Mouse (Mus musculus) embryonic facial prominence, embryonic 10.5 days (tissue): Measurements from ENCODE around the gene Msrb3. TPM values are rescaled to one million over a fixed set of nuclear protein-coding genes. Genes with fewer than 3 reads are reported as not detected.

Experiments used
- DNase-seq: peaks from one replicate; pipeline ENCODE4 v3.0.0-alpha.2; 2017; ENCODE audit warnings: low spot score
- H3K27ac ChIP-seq: fragments of 300-500 bp; sonication (generic); replicated peaks from 2 replicates; pipeline ENCODE4 v1.5.1; 2016; ENCODE audit warnings: mild to moderate bottlenecking
- H3K27me3 ChIP-seq: fragments of 300-500 bp; sonication (generic); replicated peaks from 2 replicates; pipeline ENCODE4 v1.6.1; 2016; ENCODE audit warnings: low read depth, mild to moderate bottlenecking; ENCODE audit not compliant: poor library complexity, severe bottlenecking
- H3K36me3 ChIP-seq: fragments of 300-500 bp; sonication (generic); replicated peaks from 2 replicates; pipeline ENCODE4 v1.6.1; 2016; ENCODE audit warnings: mild to moderate bottlenecking, moderate library complexity
- H3K4me1 ChIP-seq: fragments of 300-500 bp; sonication (generic); 2 replicates; pipeline ENCODE4 v1.6.1; 2016
- H3K4me3 ChIP-seq: fragments of 300-500 bp; sonication (generic); 2 replicates; pipeline ENCODE4 v1.5.1; 2016; ENCODE audit warnings: mild to moderate bottlenecking, moderate library complexity
- H3K9me3 ChIP-seq: fragments of 300-500 bp; sonication (generic); 2 replicates; pipeline ENCODE4 v1.6.1; 2016; ENCODE audit warnings: mild to moderate bottlenecking
- WGBS: fragments of 180-500 bp; shearing (Covaris S2); methylation state at CpG from one replicate; pipeline ENCODE4 v1.1.7; 2016; 5-methylcytosine and 5-hydroxymethylcytosine counted together
- polyA plus RNA-seq: library from polyadenylated mRNA; unstranded; fragments of >200 nt; fragmentation: Nextera tagmentation; extraction: Ambion mirVana; gene quantifications from 2 replicates; pipeline ENCODE4 v1.2.1, GENCODE M21; 2016

Msrb3 gene
- polyA plus RNA-seq, 1 experiment from 2014 or later = 3.4 TPM

DNA sequence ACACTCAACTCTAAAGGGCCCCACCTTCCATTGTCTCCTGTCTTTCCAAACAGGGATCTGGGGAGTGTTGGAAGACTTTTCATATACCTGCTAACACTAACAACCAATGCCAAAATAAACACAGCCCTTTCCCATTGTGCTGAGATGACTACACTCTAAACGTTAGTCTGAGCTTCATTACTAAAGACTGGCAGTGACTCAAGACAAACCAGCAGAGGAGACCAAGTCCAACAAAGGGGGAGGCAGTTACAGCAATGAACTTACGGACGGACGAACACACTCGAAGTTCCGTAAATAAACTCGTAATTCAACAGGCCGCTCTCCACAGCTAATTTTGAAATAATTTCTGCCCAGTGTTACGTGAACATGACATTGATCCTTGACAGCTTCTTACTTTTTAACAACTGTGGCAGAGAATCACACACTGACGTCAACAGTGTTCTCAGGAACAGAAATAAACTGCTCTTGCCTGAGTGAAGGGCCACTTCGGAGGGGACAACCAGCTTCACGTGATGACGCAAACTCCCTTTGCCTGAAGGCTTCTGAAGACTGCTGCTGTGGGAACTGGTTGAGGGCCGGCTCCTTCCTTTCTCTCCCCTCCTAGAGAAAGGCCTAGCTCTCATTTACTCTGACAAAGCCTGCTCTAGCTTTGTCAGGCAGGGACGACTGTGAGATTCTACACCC lies 16.2 kb upstream of the Msrb3 start:
- no peak overlapping the region for H3K27ac ChIP-seq
- DNase-seq = no peak
- H3K4me1 ChIP-seq = 0 out of 2 replicates have a peak, but pooled peaks cover 2% of the 10 kb centered on the region
- no peak overlapping the region for H3K4me3 ChIP-seq
- H3K36me3 ChIP-seq = peaks cover 4% of the 10 kb centered on the region; the same call in 1 of the 2 replicates
- 83% methylated on average over 15 of the region's 15 CpGs for WGBS
- no peaks in the 10 kb centered on the region for H3K9me3 ChIP-seq
- H3K27me3 ChIP-seq = no peaks in the 10 kb centered on the region

DNA sequence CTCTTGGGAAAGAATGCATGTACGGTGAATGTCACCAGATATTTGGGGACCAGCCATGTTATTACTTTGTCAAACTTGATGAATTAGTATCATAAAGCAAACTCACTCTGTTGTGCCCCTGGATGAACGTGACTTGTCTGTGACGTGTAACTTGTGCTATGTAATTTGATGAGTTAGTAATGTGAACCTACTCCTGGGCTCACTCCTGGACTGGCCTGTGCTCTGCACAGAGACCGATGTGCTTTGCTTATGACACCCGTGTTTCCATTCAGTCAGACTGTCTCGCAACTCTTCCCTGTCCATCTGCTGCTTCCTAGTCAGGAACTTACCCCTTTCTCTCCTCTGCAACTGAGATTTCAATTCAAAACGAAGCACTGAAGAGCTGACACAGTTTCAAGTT lies 15.4 kb upstream of the Msrb3 start:
- WGBS = 83% methylated on average over 7 of the region's 7 CpGs
- DNase-seq = no peak
- H3K27ac ChIP-seq = no peak overlapping the region

DNA sequence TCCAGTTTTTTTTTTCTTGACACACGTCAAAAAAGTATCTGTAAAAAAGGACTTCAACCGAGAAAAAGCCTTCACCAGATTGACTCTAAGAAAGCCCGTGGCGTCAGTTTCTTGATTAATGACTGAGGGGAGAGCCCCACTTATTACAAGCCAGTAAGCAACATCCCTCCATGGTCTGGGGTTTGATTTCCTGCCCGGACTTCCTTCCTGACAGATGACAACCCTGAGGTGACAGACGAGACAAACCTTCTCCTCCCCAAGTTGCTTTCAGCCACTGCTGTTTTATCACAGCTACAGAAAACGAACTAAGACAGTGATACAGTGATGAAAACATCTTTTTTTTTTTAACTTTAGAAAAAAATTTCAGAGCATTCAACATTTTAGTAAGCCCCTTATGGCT lies 14.9 kb upstream of the Msrb3 start:
- 0 out of 2 replicates have a peak, but pooled peaks cover 2% of the 10 kb centered on the region for H3K4me1 ChIP-seq
- no peak for DNase-seq
- no peaks in the 10 kb centered on the region for H3K27me3 ChIP-seq
- WGBS = 85% methylated on average over 7 of the region's 7 CpGs
- H3K36me3 ChIP-seq = no peaks in the 10 kb centered on the region
- no peak overlapping the region for H3K27ac ChIP-seq
- no peaks in the 10 kb centered on the region for H3K9me3 ChIP-seq
- H3K4me3 ChIP-seq = no peak overlapping the region

More for the DNA sequence above, 15.4 kb upstream of the Msrb3 start:
- Histone ChIP-seq H3K36me3 (no peaks in the 10 kb centered on the region), H3K4me1 (0 out of 2 replicates have a peak, but pooled peaks cover 2% of the 10 kb centered on the region), H3K27me3 (no peaks in the 10 kb centered on the region), H3K9me3 (no peaks in the 10 kb centered on the region), H3K4me3 (no peak overlapping the region)

DNA sequence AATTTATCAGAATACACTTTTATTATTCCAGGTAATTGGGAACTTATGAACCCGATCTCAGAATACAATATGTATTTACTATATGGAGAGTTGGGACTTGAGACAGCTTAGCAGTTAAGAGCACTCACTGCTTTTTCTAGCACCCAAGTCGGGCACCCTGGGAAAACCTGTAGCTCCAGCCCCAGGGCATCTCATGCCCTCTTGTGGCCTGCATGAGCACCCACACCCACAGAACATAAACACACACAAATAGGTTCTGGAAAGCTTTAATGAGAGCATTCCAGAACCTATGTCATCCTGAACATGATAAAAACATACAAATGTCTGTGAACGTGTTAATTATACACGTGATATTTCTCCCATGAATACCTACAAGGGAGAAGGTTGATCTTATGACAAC lies 13.1 kb upstream of the Msrb3 start:
- WGBS = 85% methylated on average over 4 of the region's 4 CpGs
- no peak for DNase-seq
- H3K36me3 ChIP-seq = no peaks in the 10 kb centered on the region
- H3K9me3 ChIP-seq = no peaks in the 10 kb centered on the region
- no peaks in the 10 kb centered on the region for H3K27me3 ChIP-seq
- H3K27ac ChIP-seq = no peak overlapping the region
- 0 out of 2 replicates have a peak, but pooled peaks cover 2% of the 10 kb centered on the region for H3K4me1 ChIP-seq
- H3K4me3 ChIP-seq = no peak overlapping the region

DNA sequence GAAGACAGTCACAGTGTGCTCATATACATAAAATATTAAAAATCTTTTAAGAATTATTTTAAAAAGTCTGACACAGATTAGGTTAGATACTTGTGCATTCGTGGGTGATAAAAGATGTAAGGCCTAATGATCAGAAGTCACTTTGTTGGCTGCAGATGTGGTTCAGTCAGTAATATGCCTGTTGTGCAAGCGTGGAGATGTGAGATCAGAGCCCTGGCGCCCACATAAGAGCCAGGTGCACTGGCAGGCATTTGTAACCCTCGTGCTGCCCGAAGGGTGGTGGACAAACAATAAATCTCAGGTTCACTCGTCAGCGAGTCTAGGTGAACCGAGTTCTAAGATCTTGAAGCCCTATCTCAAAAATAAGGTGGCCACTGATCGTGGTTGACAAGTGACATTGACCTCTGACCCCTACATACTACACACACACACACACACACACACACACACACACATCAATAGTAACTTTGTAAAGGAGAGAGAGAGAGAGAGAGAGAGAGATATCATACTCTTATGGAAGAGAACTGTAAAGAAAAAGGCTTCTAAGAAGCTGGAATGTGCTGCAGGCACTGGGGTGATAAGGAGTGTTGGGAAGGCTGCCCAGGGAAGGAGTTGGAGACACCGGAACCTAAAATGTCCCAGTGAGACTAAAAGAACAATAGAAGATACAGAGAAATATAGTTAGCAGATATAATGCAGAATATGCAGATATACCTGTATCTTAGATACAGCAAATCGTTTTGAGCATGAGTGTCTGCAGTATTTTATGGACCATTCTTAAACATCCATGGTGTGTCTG lies 10.1 kb upstream of the Msrb3 start:
- Histone ChIP-seq H3K27me3 (no peaks in the 10 kb centered on the region), H3K27ac (no peak overlapping the region), H3K4me1 (no peaks in the 10 kb centered on the region), H3K9me3 (no peaks in the 10 kb centered on the region), H3K4me3 (no peak overlapping the region), H3K36me3 (no peaks in the 10 kb centered on the region)
- 89% methylated on average over 11 of the region's 11 CpGs for WGBS
- no peak for DNase-seq

DNA sequence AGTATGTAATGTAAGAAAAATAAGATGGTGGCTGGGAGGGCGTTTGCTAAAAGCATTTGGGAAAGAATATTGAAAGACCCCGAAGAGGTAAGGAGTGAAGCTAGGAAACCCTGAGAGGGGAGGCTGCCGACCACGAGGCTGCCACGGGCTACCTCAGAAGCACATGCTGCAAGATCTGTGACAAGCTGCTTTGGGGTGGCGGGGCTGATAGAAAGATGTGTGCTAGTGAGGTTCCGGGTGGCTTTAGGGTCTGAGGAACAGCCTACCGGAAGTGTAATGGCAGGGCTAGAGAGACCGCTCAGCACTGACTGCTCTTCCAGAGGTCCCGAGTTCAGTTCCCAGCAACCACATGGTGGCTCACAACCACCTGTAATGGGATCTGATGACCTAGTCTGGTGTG lies 5.8 kb upstream of the Msrb3 start:
- 88% methylated on average over 10 of the region's 10 CpGs for WGBS
- Histone ChIP-seq H3K36me3 (no peaks in the 10 kb centered on the region), H3K9me3 (no peaks in the 10 kb centered on the region), H3K4me3 (no peak overlapping the region), H3K27me3 (peaks cover 16% of the 10 kb centered on the region; the same call in 1 of the 2 replicates), H3K4me1 (0 out of 2 replicates have a peak, but pooled peaks cover 12% of the 10 kb centered on the region), H3K27ac (no peak overlapping the region)
- no peak for DNase-seq

DNA sequence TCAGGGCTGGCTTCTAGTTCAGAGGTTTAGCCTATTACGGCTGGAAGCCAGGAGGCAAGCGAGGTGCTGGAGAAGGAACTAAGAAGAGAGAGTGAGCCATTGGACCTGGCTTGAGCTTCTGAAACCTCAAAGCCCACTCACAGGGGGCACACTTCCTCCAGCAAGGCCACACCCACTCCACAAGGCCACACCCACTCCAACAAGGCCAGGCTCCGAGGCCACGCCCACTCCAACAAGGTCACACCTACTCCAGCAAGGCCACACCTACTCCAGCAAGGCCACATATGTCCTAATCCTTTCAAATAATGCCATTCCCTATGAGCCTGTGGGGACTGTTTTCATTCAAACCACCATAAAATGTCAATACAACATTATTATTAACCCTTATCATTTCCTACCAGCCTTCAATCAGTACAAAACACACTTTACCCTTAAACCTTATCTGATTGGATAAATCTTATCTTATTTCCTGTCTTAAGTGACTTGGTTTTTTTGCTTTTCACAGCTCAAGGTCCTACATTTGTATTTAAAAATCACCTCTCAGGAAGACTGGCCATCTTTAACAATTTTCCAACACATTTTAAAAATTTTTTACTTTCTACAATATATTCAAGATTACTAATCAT lies 5.1 kb upstream of the Msrb3 start:
- Histone ChIP-seq H3K36me3 (no peaks in the 10 kb centered on the region), H3K9me3 (no peaks in the 10 kb centered on the region), H3K4me3 (no peak overlapping the region), H3K4me1 (peaks cover 16% of the 10 kb centered on the region), H3K27ac (no peak overlapping the region), H3K27me3 (peaks cover 23% of the 10 kb centered on the region)
- no peak for DNase-seq
- 77% methylated on average over 4 of the region's 4 CpGs for WGBS

DNA sequence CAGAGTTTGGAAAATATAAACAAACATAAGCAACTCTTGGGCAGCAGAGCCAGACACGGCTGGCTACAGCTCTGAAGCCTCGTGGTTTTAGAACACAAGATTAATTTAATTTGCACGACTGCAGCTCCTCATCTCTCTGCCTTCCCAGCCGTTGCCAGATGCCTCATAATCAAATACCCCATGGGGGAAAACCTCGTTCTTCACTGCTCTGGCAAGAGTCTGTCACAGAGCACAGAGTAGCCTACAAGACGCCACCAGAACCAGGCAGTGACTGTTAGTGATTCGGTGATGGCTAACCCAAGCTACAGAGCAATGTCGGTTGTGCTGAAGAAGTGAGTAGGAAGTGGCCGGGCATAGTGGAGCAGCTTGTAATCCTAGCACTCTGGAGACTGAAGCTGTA lies 2.8 kb upstream of the Msrb3 start:
- H3K27me3 ChIP-seq = peaks cover 44% of the 10 kb centered on the region
- peaks cover 28% of the 10 kb centered on the region for H3K4me1 ChIP-seq
- no peaks in the 10 kb centered on the region for H3K36me3 ChIP-seq
- no peak overlapping the region for H3K27ac ChIP-seq
- no peak overlapping the region for H3K4me3 ChIP-seq
- WGBS = 64% methylated on average over 9 of the region's 9 CpGs
- DNase-seq = no peak
- no peaks in the 10 kb centered on the region for H3K9me3 ChIP-seq

DNA sequence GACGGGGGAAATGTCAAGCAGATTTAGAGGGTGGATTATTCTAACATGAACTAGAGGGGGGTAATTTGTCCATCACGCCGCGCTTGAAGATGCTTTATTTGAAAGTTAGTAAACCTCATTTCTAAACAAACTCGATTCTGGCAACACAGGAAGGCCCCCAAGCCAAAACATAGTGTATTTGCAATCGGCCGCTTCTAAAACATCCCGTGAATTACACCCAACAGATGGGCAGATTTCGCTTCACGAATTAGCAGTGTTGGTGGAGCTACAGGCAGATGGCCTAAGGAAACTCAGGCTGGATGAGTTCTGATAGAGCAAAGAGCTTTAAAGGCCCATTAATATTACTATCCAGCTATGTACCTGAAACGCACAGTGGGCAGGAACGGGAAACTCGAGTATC lies 1.2 kb upstream of the Msrb3 start:
- no peaks in the 10 kb centered on the region for H3K9me3 ChIP-seq
- no peak overlapping the region for H3K4me3 ChIP-seq
- no peak for DNase-seq
- peaks cover 33% of the 10 kb centered on the region for H3K4me1 ChIP-seq
- no peaks in the 10 kb centered on the region for H3K36me3 ChIP-seq
- WGBS = 68% methylated on average over 13 of the region's 13 CpGs
- no peak overlapping the region for H3K27ac ChIP-seq
- H3K27me3 ChIP-seq = peaks cover 58% of the 10 kb centered on the region

DNA sequence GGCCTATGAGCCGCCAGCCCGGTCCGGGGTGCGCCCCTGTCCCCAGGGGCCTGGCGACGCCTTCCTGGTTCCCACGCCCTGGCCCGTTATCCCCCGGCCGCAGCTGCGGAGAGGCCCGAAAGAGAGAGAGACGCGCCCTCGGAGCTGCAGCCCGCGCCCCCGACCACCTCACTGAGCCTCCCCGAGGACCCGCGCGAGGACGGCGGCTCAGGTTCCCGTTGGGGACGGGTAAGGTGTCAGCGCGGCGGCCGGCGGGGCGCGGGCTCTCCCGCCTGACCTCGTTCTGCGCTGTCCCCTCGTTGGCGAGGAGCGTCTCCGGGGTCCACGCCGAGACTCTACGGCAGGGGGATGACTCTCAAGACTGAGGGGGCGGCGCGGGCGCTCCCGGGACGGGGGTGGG lies 544 bp downstream of the Msrb3 start:
- no peak for DNase-seq
- H3K4me3 ChIP-seq = peak overlapping the region; percentile 81
- H3K27me3 ChIP-seq = peaks cover 62% of the 10 kb centered on the region
- H3K9me3 ChIP-seq = no peaks in the 10 kb centered on the region
- peaks cover 33% of the 10 kb centered on the region for H3K4me1 ChIP-seq
- H3K27ac ChIP-seq = peak overlapping the region; percentile 91
- H3K36me3 ChIP-seq = no peaks in the 10 kb centered on the region
- under 1% methylated on average over 49 of the region's 49 CpGs for WGBS

DNA sequence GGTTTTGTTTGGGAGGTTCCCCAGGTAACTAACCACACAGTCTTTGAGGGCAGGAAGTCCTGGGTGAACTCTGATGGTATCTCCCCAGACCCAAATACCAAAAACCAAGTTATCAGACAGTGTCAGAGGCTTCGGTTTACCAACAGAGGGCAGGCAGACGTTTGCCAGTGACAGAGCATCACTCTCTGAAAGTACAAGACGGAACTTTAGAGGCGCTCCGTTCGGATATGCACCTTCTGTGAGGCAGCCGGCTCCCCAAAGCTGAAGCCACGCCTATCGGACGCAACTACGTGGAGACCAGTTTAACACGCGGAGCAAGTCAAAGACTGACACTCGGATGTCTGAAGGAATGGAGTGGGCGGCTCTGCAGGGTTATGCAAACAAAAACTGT lies 3.0 kb downstream of the Msrb3 start:
- 0 out of 2 replicates have a peak overlapping the region, but pooled peaks have one; percentile 3 for H3K4me3 ChIP-seq
- H3K27me3 ChIP-seq = peaks cover 58% of the 10 kb centered on the region
- H3K4me1 ChIP-seq = peaks cover 23% of the 10 kb centered on the region
- no peak overlapping the region for H3K27ac ChIP-seq
- H3K36me3 ChIP-seq = no peaks in the 10 kb centered on the region
- no peak for DNase-seq
- WGBS = 25% methylated on average over 15 of the region's 15 CpGs
- H3K9me3 ChIP-seq = peaks cover under 1% of the 10 kb centered on the region; the same call in 1 of the 2 replicates

DNA sequence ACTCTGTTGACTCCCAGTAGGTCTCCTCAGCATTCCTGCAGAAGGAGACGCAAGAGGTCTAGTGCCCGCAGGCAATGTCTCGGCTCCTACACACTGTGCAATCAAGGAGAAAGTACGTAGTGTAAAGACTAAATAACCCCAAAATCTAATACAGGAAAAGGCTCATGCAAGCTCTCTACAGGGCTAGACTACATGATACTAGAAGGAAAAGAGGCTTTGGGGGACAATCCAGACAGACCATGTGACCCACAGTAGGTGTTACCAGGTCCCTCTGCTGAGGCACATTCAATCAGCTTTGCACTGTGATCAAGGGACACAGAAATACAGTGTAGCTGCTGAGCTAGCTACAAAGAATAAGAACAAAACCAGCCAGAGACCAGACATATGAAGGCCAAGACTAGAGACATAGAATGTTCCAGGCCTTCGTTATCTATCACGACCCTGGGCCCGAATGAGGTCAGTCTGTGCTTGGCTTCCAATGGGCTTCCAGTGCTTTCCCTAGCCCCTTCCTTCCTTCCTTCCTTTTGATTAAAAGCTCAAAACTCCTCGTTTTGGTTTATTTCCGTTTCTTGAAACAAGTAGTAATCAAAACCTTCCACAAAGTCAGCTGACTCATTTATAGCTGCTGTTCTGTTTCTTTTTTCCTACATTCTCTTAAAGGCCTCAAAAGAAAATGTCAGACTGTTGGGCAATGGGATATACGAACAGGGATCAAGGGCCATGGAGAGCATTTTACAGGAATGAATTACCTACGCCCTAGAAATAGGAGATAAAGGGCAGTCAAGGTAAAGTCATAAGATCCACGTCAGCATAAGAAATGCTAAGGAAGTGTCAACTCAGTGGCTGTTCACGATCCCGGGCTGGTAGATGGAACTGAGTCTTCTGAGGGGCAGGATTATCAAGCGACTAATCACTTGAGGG lies 3.7 kb downstream of the Msrb3 start:
- WGBS = 76% methylated on average over 15 of the region's 15 CpGs
- Histone ChIP-seq H3K27me3 (peaks cover 52% of the 10 kb centered on the region), H3K4me3 (0 out of 2 replicates have a peak overlapping the region, but pooled peaks have one; percentile 3), H3K4me1 (peaks cover 21% of the 10 kb centered on the region), H3K9me3 (peaks cover 5% of the 10 kb centered on the region; the same call in 1 of the 2 replicates), H3K36me3 (no peaks in the 10 kb centered on the region; the same call in 1 of the 2 replicates), H3K27ac (no peak overlapping the region)
- no peak for DNase-seq
